Mouse (Mus musculus): ENCODE measurements at regions not wholly inside any gene's neighbourhood (a gene's known extent, or its start where the extent isn't known, plus 50 kb on each side); places are given as distances from the start of the nearest gene placed in this dataset.

- TF ChIP-seq EP300 (IDR thresholded peaks at IDR 0.05; ENCODE audit: low read length) (no peak), GABPA (IDR thresholded peaks at IDR 0.05; ENCODE audit: insufficient replicate concordance, low read depth, low read length) (no peak), POLR2A (IDR thresholded peaks at IDR 0.05; ENCODE audit: low read depth, low read length) (no peak), MXI1 (IDR thresholded peaks at IDR 0.05; ENCODE audit: low read depth, low read length) (no peak), ZMIZ1 (IDR thresholded peaks at IDR 0.05; ENCODE audit: low read depth, low read length) (no peak)
Observed at GRCm38 (mm10) chr13:99078643-99079042, 94.3 kb upstream of the 1700024P04Rik start.
